Mouse (Mus musculus): ENCODE measurements around the gene Slc7a6os. TPM values are rescaled to one million over a fixed set of nuclear protein-coding genes. Genes with fewer than 3 reads are reported as not detected.

The Slc7a6os gene
- polyA plus RNA-seq (2012; rRNA removed) (10.6 and 13.3 TPM in 2 replicates), polyA plus RNA-seq (2014; fragmentation: Nextera tagmentation; extraction: Ambion mirVana) (8.9 and 10.2 TPM in 2 replicates)

GRCm38 (mm10) chr8:106210821-106211345 is at the start of gene Slc7a6os, which contains the start of gene Prmt7:
Slc7a6os (minus strand) TSS chr8:106210935.
Prmt7 (plus strand) TSS chr8:106210936.
- H3K27me3 ChIP-seq (ENCODE audit: control insufficient read depth, insufficient read depth, low read length): no peaks in the 10 kb centered on the region
- H3K27ac ChIP-seq: peak within 1 kb of the TSS; percentile 47
- peaks cover 4 to 6% of the 10 kb centered on the region in 2 experiments for H3K4me1 ChIP-seq (replicated peaks; ENCODE audit: control insufficient read depth in 2 of 2, insufficient read depth in 2 of 2, low read length in 1 of 2)
- H3K4me2 ChIP-seq (ENCODE audit: low read depth): peak within 1 kb of the TSS; percentile 87
- peak; percentile 84 to 87 (median 84) for DNase-seq (ENCODE audit: low read depth in 3 of 3, low spot score in 3 of 3)
- under 1% methylated on average over 52 of the region's 52 CpGs for WGBS (ENCODE audit: insufficient replicate concordance)
- peak within 1 kb of the TSS; percentile 84 for H3K9ac ChIP-seq (replicated peaks)
- peak within 1 kb of the TSS; percentile 64 to 85 for H3K4me3 ChIP-seq (ENCODE audit: insufficient read depth in 1 of 2, low read depth in 2 of 2, low read length in 2 of 2)
- peak; percentile 12; the same call in 1 of the 2 replicates for TF ChIP-seq CTCF (IDR thresholded peaks at IDR 0.05; ENCODE audit: low read depth)
- no peak for TF ChIP-seq EP300 (IDR thresholded peaks at IDR 0.05; ENCODE audit: low read depth)
- peak; percentile 98 for ATAC-seq (ENCODE audit: insufficient read depth)
- no peaks in the 10 kb centered on the region for H3K9me3 ChIP-seq (ENCODE audit: control insufficient read depth, low read length)
- H3K36me3 ChIP-seq (replicated peaks; ENCODE audit: control insufficient read depth, insufficient read depth, low read depth): peaks cover 16% of the 10 kb centered on the region

- no peaks in the 10 kb centered on the region for H3K4me1 ChIP-seq (replicated peaks; ENCODE audit: control insufficient read depth in 2 of 2, insufficient read depth in 2 of 2, low read length in 1 of 2)
- H3K27me3 ChIP-seq (ENCODE audit: control insufficient read depth, insufficient read depth, low read length): no peaks in the 10 kb centered on the region
- ATAC-seq (ENCODE audit: insufficient read depth) (no peak), DNase-seq (ENCODE audit: low read depth in 3 of 3, low spot score in 3 of 3) (no peak)
- H3K4me2 ChIP-seq (ENCODE audit: low read depth): no peak overlapping the region
- H3K27ac ChIP-seq: no peak overlapping the region
- 74% methylated on average over 10 of the region's 10 CpGs for WGBS (ENCODE audit: insufficient replicate concordance)
- H3K4me3 ChIP-seq (ENCODE audit: insufficient read depth in 1 of 2, low read depth in 2 of 2, low read length in 2 of 2): no peak overlapping the region
- H3K9me3 ChIP-seq (ENCODE audit: control insufficient read depth, low read length): no peaks in the 10 kb centered on the region
- no peaks in the 10 kb centered on the region for H3K36me3 ChIP-seq (replicated peaks; ENCODE audit: control insufficient read depth, insufficient read depth, low read depth)
- no peak for TF ChIP-seq CTCF (IDR thresholded peaks at IDR 0.05; ENCODE audit: low read depth)
- TF ChIP-seq EP300 (IDR thresholded peaks at IDR 0.05; ENCODE audit: low read depth): no peak
- no peak overlapping the region for H3K9ac ChIP-seq (replicated peaks)
Measured at GRCm38 (mm10) chr8:106259579-106260255, 49.0 kb upstream of the Slc7a6os start.

- ATAC-seq (ENCODE audit: insufficient read depth): no peak
- no peak overlapping the region for H3K9ac ChIP-seq (replicated peaks)
- H3K4me1 ChIP-seq (replicated peaks; ENCODE audit: control insufficient read depth in 2 of 2, insufficient read depth in 2 of 2, low read length in 1 of 2): no peaks in the 10 kb centered on the region
- peak; percentile 53 for TF ChIP-seq CTCF (IDR thresholded peaks at IDR 0.05; ENCODE audit: low read depth)
- TF ChIP-seq EP300 (IDR thresholded peaks at IDR 0.05; ENCODE audit: low read depth): no peak
- H3K27me3 ChIP-seq (ENCODE audit: control insufficient read depth, insufficient read depth, low read length): no peaks in the 10 kb centered on the region
- no peaks in the 10 kb centered on the region for H3K9me3 ChIP-seq (ENCODE audit: control insufficient read depth, low read length)
- no peak overlapping the region for H3K4me2 ChIP-seq (ENCODE audit: low read depth)
- H3K36me3 ChIP-seq (replicated peaks; ENCODE audit: control insufficient read depth, insufficient read depth, low read depth): no peaks in the 10 kb centered on the region
- no peak for DNase-seq (ENCODE audit: low read depth in 3 of 3, low spot score in 3 of 3)
- no peak overlapping the region for H3K4me3 ChIP-seq (ENCODE audit: insufficient read depth in 1 of 2, low read depth in 2 of 2, low read length in 2 of 2)
- no peak overlapping the region for H3K27ac ChIP-seq
- 21% methylated on average over 1 of the region's 1 CpGs for WGBS (ENCODE audit: insufficient replicate concordance)
Measured at GRCm38 (mm10) chr8:106258169-106258568, 47.4 kb upstream of the Slc7a6os start.

- no peaks in the 10 kb centered on the region for H3K4me1 ChIP-seq (replicated peaks; ENCODE audit: control insufficient read depth in 2 of 2, insufficient read depth in 2 of 2, low read length in 1 of 2)
- TF ChIP-seq CTCF (IDR thresholded peaks at IDR 0.05; ENCODE audit: low read depth) (no peak), EP300 (IDR thresholded peaks at IDR 0.05; ENCODE audit: low read depth) (no peak)
- no peak overlapping the region for H3K4me3 ChIP-seq (ENCODE audit: insufficient read depth in 1 of 2, low read depth in 2 of 2, low read length in 2 of 2)
- no peak for ATAC-seq (ENCODE audit: insufficient read depth)
- 68% methylated on average over 4 of the region's 4 CpGs for WGBS (ENCODE audit: insufficient replicate concordance)
- H3K4me2 ChIP-seq (ENCODE audit: low read depth): no peak overlapping the region
- H3K9me3 ChIP-seq (ENCODE audit: control insufficient read depth, low read length): no peaks in the 10 kb centered on the region
- no peak overlapping the region for H3K9ac ChIP-seq (replicated peaks)
- H3K27me3 ChIP-seq (ENCODE audit: control insufficient read depth, insufficient read depth, low read length): no peaks in the 10 kb centered on the region
- no peak overlapping the region for H3K27ac ChIP-seq
- no peak for DNase-seq (ENCODE audit: low read depth in 3 of 3, low spot score in 3 of 3)
- peaks cover 17% of the 10 kb centered on the region for H3K36me3 ChIP-seq (replicated peaks; ENCODE audit: control insufficient read depth, insufficient read depth, low read depth)
Measured at GRCm38 (mm10) chr8:106250186-106250585, 39.5 kb upstream of the Slc7a6os start.

- H3K36me3 ChIP-seq (replicated peaks; ENCODE audit: control insufficient read depth, insufficient read depth, low read depth): peaks cover 7% of the 10 kb centered on the region
- no peaks in the 10 kb centered on the region for H3K9me3 ChIP-seq (ENCODE audit: control insufficient read depth, low read length)
- TF ChIP-seq EP300 (IDR thresholded peaks at IDR 0.05; ENCODE audit: low read depth): no peak
- no peak for TF ChIP-seq CTCF (IDR thresholded peaks at IDR 0.05; ENCODE audit: low read depth)
- no peak overlapping the region for H3K4me3 ChIP-seq (ENCODE audit: insufficient read depth in 1 of 2, low read depth in 2 of 2, low read length in 2 of 2)
- no peak for ATAC-seq (ENCODE audit: insufficient read depth)
- H3K9ac ChIP-seq (replicated peaks): no peak overlapping the region
- 80% methylated on average over 5 of the region's 5 CpGs for WGBS (ENCODE audit: insufficient replicate concordance)
- no peaks in the 10 kb centered on the region for H3K27me3 ChIP-seq (ENCODE audit: control insufficient read depth, insufficient read depth, low read length)
- H3K4me1 ChIP-seq (replicated peaks; ENCODE audit: control insufficient read depth in 2 of 2, insufficient read depth in 2 of 2, low read length in 1 of 2): no peaks in the 10 kb centered on the region
- H3K4me2 ChIP-seq (ENCODE audit: low read depth): no peak overlapping the region
- H3K27ac ChIP-seq: no peak overlapping the region
- DNase-seq (ENCODE audit: low read depth in 3 of 3, low spot score in 3 of 3): no peak
Measured at GRCm38 (mm10) chr8:106237106-106237505, 26.4 kb upstream of the Slc7a6os start.
